Mouse (Mus musculus): ENCODE measurements around the gene Atrn. TPM values are rescaled to one million over a fixed set of nuclear protein-coding genes. Genes with fewer than 3 reads are reported as not detected.

Gene Atrn
- polyA plus RNA-seq, 1 experiment = 5.5 TPM

DNA sequence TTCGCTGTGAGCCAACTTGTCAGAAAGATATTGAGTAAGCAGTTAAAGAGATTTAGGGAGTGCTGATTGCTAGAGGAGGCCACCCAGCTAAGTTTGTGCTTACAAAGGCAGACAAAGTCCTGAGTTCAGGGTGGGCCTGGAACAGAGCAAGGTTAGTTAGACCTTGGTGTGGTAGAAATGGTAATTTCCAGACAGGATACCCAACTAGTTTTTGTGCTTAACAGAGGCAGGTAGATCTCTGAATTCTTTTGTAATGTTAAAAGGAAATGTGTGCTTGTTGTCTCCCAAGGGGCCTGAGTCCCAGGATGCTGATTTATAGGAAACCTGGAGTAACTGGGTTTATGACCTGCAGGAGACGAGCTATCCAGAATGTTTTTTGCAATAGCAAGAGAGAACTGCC lies 52.6 kb downstream of the Atrn start:
- no peaks in the 10 kb centered on the region for H3K4me1 ChIP-seq (ENCODE audit: control insufficient read depth, insufficient read depth, low read length)
- H3K36me3 ChIP-seq (ENCODE audit: control insufficient read depth, insufficient read depth, low read length) = no peaks in the 10 kb centered on the region
- no peak overlapping the region for H3K27ac ChIP-seq (ENCODE audit: control insufficient read depth, insufficient read depth, low read depth, low read length)
- H3K4me3 ChIP-seq (ENCODE audit: control insufficient read depth, low read depth, low read length) = no peak overlapping the region
- no peaks in the 10 kb centered on the region for H3K27me3 ChIP-seq (ENCODE audit: control insufficient read depth, insufficient read depth, low read length)
- TF ChIP-seq POLR2A (IDR thresholded peaks at IDR 0.05; ENCODE audit: control insufficient read depth, low read depth, low read length) (no peak), CTCF (IDR thresholded peaks at IDR 0.05; ENCODE audit: control insufficient read depth, insufficient read depth, insufficient replicate concordance, low read depth, low read length) (no peak)

DNA sequence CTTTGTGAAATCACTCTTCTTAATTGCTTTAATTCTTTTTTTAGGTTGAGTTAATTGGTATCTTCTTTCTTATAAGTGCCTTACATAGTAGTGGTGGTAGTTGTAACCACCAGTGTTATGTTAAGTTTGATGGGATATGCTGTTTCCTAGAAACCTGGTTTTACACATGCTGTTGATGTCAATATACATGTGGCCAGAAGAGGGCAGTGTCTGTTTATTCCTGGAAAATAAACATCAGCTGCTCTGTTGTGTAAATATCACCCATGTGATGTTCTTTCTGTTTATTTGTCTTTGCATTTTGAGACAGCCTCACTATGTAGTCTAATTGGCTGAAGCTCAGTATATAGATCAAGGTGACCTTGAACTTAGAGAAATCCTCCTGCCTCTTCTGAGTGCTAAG lies 55.6 kb downstream of the Atrn start:
- Histone ChIP-seq H3K4me1 (ENCODE audit: control insufficient read depth, insufficient read depth, low read length) (no peaks in the 10 kb centered on the region), H3K27me3 (ENCODE audit: control insufficient read depth, insufficient read depth, low read length) (no peaks in the 10 kb centered on the region), H3K4me3 (ENCODE audit: control insufficient read depth, low read depth, low read length) (no peak overlapping the region), H3K36me3 (ENCODE audit: control insufficient read depth, insufficient read depth, low read length) (no peaks in the 10 kb centered on the region), H3K27ac (ENCODE audit: control insufficient read depth, insufficient read depth, low read depth, low read length) (no peak overlapping the region)
- TF ChIP-seq CTCF (IDR thresholded peaks at IDR 0.05; ENCODE audit: control insufficient read depth, insufficient read depth, insufficient replicate concordance, low read depth, low read length) = no peak
- TF ChIP-seq POLR2A (IDR thresholded peaks at IDR 0.05; ENCODE audit: control insufficient read depth, low read depth, low read length) = no peak

DNA sequence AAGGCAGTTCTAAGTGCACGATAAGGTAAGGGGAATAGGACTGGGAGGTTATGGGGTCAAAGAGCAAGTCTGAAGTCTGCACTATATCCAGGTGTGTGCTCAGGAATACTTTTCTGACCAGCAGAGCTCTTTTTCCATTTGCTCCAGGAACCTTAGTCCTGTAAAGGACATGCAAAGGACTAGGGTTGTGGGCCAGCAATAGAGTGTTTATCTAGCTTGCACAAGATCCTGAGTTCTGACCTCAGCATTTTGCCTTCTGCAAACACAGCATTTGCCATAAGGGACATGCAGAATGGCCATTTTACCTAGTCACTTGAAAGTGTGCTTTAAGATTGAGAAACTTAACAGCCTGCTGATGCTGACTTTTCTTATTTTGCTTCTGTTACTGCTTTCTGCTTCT lies 58.7 kb downstream of the Atrn start:
- no peak overlapping the region for H3K27ac ChIP-seq (ENCODE audit: control insufficient read depth, insufficient read depth, low read depth, low read length)
- H3K27me3 ChIP-seq (ENCODE audit: control insufficient read depth, insufficient read depth, low read length) = no peaks in the 10 kb centered on the region
- no peak overlapping the region for H3K4me3 ChIP-seq (ENCODE audit: control insufficient read depth, low read depth, low read length)
- TF ChIP-seq CTCF (IDR thresholded peaks at IDR 0.05; ENCODE audit: control insufficient read depth, insufficient read depth, insufficient replicate concordance, low read depth, low read length) (no peak), POLR2A (IDR thresholded peaks at IDR 0.05; ENCODE audit: control insufficient read depth, low read depth, low read length) (no peak)
- H3K36me3 ChIP-seq (ENCODE audit: control insufficient read depth, insufficient read depth, low read length) = no peaks in the 10 kb centered on the region
- no peaks in the 10 kb centered on the region for H3K4me1 ChIP-seq (ENCODE audit: control insufficient read depth, insufficient read depth, low read length)

DNA sequence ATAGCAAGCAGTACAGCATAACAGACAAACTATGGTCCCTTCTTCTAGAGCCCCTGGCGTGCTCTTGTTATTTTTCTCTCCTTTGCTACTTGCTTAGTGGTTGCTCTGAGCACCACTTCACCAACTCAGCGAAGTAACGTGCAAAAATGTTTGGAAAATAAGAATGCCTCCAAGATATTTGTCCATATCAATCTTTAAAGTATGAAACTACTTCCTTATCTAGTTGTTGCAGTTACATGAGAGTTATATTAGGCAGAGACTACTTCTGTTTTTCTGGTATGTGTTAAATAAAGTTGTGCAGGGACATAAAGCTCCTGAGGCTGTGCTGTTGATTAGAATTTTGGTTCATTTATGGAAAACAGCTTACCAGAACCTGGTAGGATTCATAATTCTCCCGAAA lies 64.7 kb downstream of the Atrn start:
- TF ChIP-seq POLR2A (IDR thresholded peaks at IDR 0.05; ENCODE audit: control insufficient read depth, low read depth, low read length) (no peak), CTCF (IDR thresholded peaks at IDR 0.05; ENCODE audit: control insufficient read depth, insufficient read depth, insufficient replicate concordance, low read depth, low read length) (no peak)
- Histone ChIP-seq H3K27me3 (ENCODE audit: control insufficient read depth, insufficient read depth, low read length) (no peaks in the 10 kb centered on the region), H3K36me3 (ENCODE audit: control insufficient read depth, insufficient read depth, low read length) (no peaks in the 10 kb centered on the region; the same call in 1 of the 2 replicates), H3K27ac (ENCODE audit: control insufficient read depth, insufficient read depth, low read depth, low read length) (no peak overlapping the region), H3K4me1 (ENCODE audit: control insufficient read depth, insufficient read depth, low read length) (no peaks in the 10 kb centered on the region), H3K4me3 (ENCODE audit: control insufficient read depth, low read depth, low read length) (no peak overlapping the region)

DNA sequence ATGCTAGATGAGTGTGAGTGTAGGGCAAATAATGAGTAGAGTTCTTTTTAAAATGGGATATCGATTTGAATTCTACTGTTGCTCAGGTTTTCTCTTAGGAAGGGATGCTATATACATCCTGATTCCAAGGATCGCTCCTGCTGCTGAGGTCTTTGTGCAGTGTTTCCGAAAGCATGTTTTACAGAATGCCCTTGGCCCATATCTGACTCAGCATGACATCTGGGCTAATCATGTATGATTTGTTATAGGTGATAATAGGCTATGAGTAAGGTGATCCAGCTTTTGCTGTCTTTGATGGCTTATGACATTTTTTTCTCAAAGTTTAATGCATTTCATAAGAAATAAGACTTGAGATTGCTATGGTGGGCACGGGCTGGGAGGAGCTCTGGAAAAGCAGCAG lies 66.1 kb downstream of the Atrn start:
- no peak overlapping the region for H3K27ac ChIP-seq (ENCODE audit: control insufficient read depth, insufficient read depth, low read depth, low read length)
- no peak overlapping the region for H3K4me3 ChIP-seq (ENCODE audit: control insufficient read depth, low read depth, low read length)
- no peaks in the 10 kb centered on the region for H3K4me1 ChIP-seq (ENCODE audit: control insufficient read depth, insufficient read depth, low read length)
- no peak for TF ChIP-seq CTCF (IDR thresholded peaks at IDR 0.05; ENCODE audit: control insufficient read depth, insufficient read depth, insufficient replicate concordance, low read depth, low read length)
- no peak for TF ChIP-seq POLR2A (IDR thresholded peaks at IDR 0.05; ENCODE audit: control insufficient read depth, low read depth, low read length)
- H3K36me3 ChIP-seq (ENCODE audit: control insufficient read depth, insufficient read depth, low read length) = no peaks in the 10 kb centered on the region; the same call in 1 of the 2 replicates
- no peaks in the 10 kb centered on the region for H3K27me3 ChIP-seq (ENCODE audit: control insufficient read depth, insufficient read depth, low read length)

DNA sequence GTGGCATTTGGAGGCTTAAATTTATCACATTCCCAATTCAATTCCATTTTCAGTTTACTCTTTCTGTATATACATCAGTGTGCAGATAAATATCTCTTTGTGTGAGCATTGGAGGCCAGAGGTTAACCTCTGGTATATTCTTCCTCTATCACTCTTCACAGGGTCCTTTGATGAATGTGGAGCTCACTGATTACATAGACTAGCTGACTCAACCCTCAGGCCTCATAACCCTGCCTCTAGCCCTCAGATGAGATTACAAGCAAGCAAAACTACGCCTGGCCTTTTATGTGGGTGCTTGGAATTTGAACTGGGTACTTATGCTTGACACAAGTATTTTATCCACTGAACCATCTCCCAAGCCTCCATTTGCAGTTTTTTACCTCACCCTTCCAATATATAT lies 68.6 kb downstream of the Atrn start:
- TF ChIP-seq CTCF (IDR thresholded peaks at IDR 0.05; ENCODE audit: control insufficient read depth, insufficient read depth, insufficient replicate concordance, low read depth, low read length) = no peak
- no peak for TF ChIP-seq POLR2A (IDR thresholded peaks at IDR 0.05; ENCODE audit: control insufficient read depth, low read depth, low read length)
- H3K4me1 ChIP-seq (ENCODE audit: control insufficient read depth, insufficient read depth, low read length) = no peaks in the 10 kb centered on the region

DNA sequence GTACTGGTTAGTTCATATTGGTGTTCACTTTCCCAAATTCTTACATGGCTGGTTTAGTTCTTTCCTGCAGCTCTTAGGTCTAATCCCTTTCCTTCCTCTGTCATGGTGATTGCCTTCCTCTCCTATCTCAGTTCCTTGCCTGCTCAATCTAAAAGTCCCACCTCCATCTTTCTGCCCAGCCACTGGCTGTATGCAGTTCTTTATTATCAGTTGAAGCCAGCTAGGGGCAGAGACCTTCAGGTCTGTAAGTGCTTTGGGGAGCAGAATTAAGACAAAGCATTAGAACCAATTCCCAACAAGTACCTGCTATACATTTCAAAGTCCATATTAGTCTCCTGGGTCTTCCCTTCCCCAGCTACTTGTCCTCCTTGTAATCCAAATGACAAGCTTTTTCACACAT lies 71.3 kb downstream of the Atrn start:
- Histone ChIP-seq H3K4me1 (ENCODE audit: control insufficient read depth, insufficient read depth, low read length) (no peaks in the 10 kb centered on the region), H3K4me3 (ENCODE audit: control insufficient read depth, low read depth, low read length) (no peak overlapping the region), H3K27ac (ENCODE audit: control insufficient read depth, insufficient read depth, low read depth, low read length) (no peak overlapping the region), H3K27me3 (ENCODE audit: control insufficient read depth, insufficient read depth, low read length) (no peaks in the 10 kb centered on the region), H3K36me3 (ENCODE audit: control insufficient read depth, insufficient read depth, low read length) (no peaks in the 10 kb centered on the region)
- no peak for TF ChIP-seq POLR2A (IDR thresholded peaks at IDR 0.05; ENCODE audit: control insufficient read depth, low read depth, low read length)

More for the DNA sequence above, 68.6 kb downstream of the Atrn start:
- H3K4me3 ChIP-seq (ENCODE audit: control insufficient read depth, low read depth, low read length) = no peak overlapping the region
- no peaks in the 10 kb centered on the region for H3K27me3 ChIP-seq (ENCODE audit: control insufficient read depth, insufficient read depth, low read length)
- no peaks in the 10 kb centered on the region; the same call in 1 of the 2 replicates for H3K36me3 ChIP-seq (ENCODE audit: control insufficient read depth, insufficient read depth, low read length)
- H3K27ac ChIP-seq (ENCODE audit: control insufficient read depth, insufficient read depth, low read depth, low read length) = no peak overlapping the region
